Mouse (Mus musculus) urinary bladder, postnatal 10 days (tissue): ENCODE data around the gene Pelo.

Source experiments
- DNase-seq: peaks from one replicate; pipeline ENCODE4 v3.0.0; 2022; ENCODE audit warnings: low spot score

Pelo gene

GRCm38 (mm10) chr13:115090069-115090976, at the start of gene Pelo:
Pelo (minus strand) TSS chr13:115090186.
- peak; percentile 82 for DNase-seq

GRCm38 (mm10) chr13:115138513-115138912, 48.5 kb upstream of the Pelo start:
- DNase-seq, result no peak

- no peak for DNase-seq
These were observed 46.8 kb upstream of the Pelo start for GRCm38 (mm10) chr13:115136761-115137160.

GRCm38 (mm10) chr13:115132435-115132834, 42.4 kb upstream of the Pelo start:
- no peak for DNase-seq

GRCm38 (mm10) chr13:115131381-115131780, 41.4 kb upstream of the Pelo start:
- DNase-seq, result no peak

- DNase-seq, result no peak
These were observed 40.0 kb upstream of the Pelo start for GRCm38 (mm10) chr13:115130035-115130434.

GRCm38 (mm10) chr13:115127826-115128225, 37.8 kb upstream of the Pelo start:
- DNase-seq, result no peak

- DNase-seq, result no peak
These were observed 36.5 kb upstream of the Pelo start for GRCm38 (mm10) chr13:115126534-115126933.

- DNase-seq, result no peak
These were observed 35.1 kb upstream of the Pelo start for GRCm38 (mm10) chr13:115125130-115125529.

GRCm38 (mm10) chr13:115124521-115124920, 34.5 kb upstream of the Pelo start:
- DNase-seq, result no peak

GRCm38 (mm10) chr13:115118756-115119155, 28.8 kb upstream of the Pelo start:
- no peak for DNase-seq

- DNase-seq, result no peak
These were observed 28.2 kb upstream of the Pelo start for GRCm38 (mm10) chr13:115118195-115118594.

- DNase-seq, result no peak
These were observed 27.1 kb upstream of the Pelo start for GRCm38 (mm10) chr13:115116930-115117621.

GRCm38 (mm10) chr13:115109628-115110027, 19.6 kb upstream of the Pelo start:
- no peak for DNase-seq

GRCm38 (mm10) chr13:115107436-115107835, 17.4 kb upstream of the Pelo start:
- DNase-seq, result no peak

GRCm38 (mm10) chr13:115106183-115106582, 16.2 kb upstream of the Pelo start:
- no peak for DNase-seq

- no peak for DNase-seq
These were observed 12.8 kb upstream of the Pelo start for GRCm38 (mm10) chr13:115102754-115103153.

GRCm38 (mm10) chr13:115101355-115102191, 11.6 kb upstream of the Pelo start, which contains the start of the genes Gm49395 and Itga1:
Gm49395 (minus strand) TSS chr13:115101921.
Itga1 (minus strand) TSS chr13:115101964.
- peak; percentile 57 for DNase-seq

- DNase-seq, result no peak
These were observed 10.6 kb upstream of the Pelo start for GRCm38 (mm10) chr13:115100381-115101177.

GRCm38 (mm10) chr13:115099381-115099780, 9.4 kb upstream of the Pelo start:
- DNase-seq, result no peak

GRCm38 (mm10) chr13:115098227-115098626, 8.2 kb upstream of the Pelo start:
- no peak for DNase-seq
